Mouse (Mus musculus) frontal cortex, adult 2 months (tissue): ENCODE data around the gene Ikbke. TPM values are rescaled to one million over a fixed set of nuclear protein-coding genes. Genes with fewer than 3 reads are reported as not detected.
"Not testable (repeated sequence)": the region's sequence is repeated elsewhere in the genome, so short reads cannot be mapped to it uniquely, and the experiment has no call there.

Source experiments
- DNase-seq, 2 experiments: peaks; one replicate each; pipeline ENCODE4 v3.0.0; 2022; ENCODE audit warnings: low spot score in 1 of 2; ENCODE audit errors: extremely low spot score in 1 of 2
- polyA plus RNA-seq: library from polyadenylated mRNA; depleted of rRNA; stranded (reverse); fragments of >200 nt; gene quantifications from 2 replicates; pipeline ENCODE4 v1.2.3, GENCODE M21; 2012; rRNA removed

Ikbke gene
- polyA plus RNA-seq, result 2.2 and 2.8 TPM in 2 replicates

DNA sequence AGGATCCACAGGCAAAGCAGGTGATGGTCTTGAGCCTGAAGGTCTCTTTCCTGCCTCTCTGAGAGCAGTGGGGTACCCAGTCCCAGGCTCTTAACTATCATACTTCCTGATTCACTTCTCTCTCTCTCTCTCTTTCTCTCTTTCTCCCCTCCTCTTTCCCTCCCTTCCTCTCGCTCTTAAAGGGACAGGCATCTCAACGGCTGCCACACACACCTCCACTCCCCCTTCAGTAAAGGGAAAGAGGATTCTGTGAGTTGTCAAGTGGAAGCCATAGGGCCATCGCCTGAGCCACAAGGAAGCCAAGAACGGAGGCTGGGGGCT lies at the start of gene Ikbke:
TSS of gene Ikbke (minus strand) at position 151 of the 321 bp plus-strand sequence.
- DNase-seq, result no peak

DNA sequence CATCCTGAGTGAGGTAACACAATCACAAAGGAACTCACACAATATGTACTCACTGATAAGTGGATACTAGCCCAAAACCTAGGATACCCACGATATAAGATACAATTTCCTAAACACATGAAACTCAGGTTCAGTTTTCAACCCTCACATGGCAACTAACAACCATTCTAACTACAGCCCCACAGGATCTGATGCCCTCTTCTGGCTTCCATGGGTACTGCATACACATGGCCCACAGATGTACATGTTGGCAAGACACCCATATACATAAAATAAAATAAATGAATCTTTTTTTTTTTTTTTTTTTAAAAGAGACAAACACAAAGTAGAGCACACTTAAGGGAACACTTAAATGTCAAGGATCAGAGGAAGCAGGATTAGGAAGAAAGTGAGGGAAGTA lies 49.7 kb upstream of the Ikbke start:
- DNase-seq, result not testable (repeated sequence)

DNA sequence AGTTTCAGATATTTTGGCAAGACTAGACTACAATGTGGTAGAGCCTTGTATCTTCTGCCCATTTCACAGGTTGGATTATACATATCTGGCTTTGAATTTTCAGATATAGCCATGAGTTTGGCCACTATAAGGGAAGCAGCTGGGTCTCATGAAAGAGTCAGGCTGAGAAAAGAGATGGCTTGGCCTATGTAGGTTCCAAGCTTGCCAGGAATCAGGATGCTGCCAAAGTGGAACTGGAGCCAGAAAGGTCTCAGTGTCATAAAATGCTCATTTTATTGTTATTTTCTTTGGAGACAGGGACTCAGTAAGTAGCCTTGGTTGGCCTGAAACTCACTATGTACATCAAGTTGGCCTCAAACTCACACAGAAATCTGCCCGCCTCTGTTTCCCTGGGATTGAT lies 47.8 kb upstream of the Ikbke start:
- no peak for DNase-seq

DNA sequence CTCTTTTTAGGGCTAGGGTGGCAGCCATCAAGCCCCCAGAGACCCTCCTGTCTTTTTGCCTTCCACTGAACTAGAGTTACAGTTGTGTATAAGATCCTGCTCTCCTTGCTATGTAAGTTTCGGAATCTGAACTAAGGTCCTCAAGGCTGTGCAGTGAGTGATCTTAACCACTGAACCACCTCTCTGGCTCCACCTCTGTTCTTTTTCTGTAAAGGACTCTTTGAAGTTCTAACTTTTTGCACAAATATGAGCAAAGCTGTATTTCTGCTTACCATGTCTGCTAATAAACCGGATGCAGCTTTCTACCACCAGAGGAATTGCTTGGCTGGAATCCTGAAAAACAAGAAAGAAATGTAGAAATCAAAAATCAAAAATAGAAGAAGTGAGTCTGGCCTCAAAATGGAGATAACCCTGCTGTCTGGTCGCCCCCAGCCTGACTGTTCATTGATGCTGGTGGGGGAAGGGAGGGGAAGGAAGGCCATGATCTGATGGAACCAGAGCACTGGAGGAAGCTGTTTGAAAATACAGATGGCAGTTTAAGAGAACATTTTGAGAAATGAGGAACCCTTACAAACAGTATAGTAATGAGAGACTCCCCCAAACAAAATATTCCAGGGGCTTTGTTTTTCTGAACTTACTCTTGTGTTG lies 45.5 kb upstream of the Ikbke start:
- no peak for DNase-seq

DNA sequence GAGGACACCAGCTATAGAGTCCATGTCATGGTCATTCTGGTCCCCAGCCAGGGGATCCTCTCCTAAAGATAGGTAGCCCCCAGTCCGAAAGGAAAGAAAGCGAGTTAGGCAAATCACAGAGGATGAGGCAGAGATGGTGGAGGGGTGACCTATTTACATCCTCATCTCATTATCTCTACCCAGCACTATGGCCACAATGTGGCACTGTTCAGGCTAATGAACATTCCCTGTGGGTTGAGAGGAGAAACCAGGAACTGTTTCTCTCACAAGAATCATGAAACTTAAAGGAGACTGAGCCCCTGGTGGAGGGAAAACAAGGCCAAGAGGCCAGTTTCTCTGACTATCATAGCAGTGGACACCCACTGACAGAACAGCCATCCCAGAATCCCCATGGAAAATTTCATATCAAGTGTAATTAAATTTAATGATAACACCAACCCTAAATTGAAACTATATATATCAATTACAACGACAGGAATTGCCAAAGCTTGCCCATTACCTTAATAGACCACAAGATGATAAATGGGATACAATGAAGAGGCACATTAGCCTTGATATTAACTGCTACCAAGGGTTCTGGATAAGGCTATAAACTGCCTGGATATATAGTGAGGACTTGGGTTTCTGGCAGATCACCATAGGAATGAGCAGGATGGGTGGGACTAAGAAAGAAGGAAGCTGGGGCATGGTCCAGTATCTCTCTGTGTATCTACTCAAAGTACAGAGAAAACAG lies 40.4 kb upstream of the Ikbke start:
- DNase-seq, result no peak

DNA sequence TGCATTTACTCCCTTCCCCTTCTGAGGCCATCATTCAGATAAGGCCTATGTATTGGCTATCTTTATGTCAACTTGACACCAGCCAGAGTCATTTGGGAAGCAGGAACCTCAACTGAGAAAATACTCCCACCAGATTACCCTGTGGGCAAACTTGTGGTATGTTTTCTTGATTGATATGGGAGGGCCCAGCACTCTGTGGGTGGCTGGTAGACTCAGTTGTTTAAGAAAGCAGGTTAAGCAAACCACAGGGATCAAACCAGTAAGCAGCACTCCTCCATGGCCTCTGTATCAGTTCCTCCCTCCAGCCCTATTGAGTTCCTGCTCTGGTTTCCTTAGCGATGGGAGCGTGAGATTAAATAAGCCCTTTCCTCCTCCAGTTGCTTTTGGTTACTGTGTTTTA lies 39.0 kb upstream of the Ikbke start:
- no peak for DNase-seq

DNA sequence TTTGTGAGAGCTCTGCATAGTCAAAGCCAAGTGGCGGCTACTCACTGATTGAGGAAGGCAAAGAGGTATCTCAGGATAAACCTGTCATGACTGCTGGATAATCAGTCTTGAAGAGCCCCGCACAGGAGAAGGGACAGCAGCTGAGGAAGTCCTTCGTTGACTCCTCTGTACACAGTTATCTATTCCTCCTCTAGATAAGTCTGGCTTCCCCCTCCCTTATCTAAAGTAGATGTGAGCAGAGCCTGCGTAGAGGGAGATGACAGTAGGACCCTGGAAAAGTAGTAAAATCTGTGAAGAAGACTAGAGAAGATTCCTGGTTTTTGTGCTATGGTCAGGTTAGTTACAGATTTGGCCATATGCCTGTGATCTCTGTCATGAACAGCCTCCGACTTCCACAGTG lies 38.2 kb upstream of the Ikbke start:
- DNase-seq, result no peak

DNA sequence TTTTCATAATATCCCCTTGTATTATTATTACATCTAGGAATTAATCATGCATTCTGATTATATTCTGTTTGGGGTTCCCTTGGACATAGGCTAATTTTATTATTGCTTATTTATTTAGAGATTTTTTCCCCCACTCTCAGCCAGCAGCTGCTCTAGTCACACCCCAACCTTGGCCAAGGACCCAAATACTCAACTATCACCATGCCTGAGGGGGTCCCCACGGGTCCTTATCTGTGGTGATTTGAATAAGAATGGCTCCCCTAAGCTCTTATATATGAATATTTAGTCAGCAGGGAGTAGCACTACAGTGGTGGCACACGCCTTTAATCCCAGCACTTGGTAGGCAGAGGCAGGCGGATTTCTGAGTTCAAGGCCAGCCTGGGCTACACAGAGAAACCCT lies 31.9 kb upstream of the Ikbke start:
- no peak for DNase-seq

DNA sequence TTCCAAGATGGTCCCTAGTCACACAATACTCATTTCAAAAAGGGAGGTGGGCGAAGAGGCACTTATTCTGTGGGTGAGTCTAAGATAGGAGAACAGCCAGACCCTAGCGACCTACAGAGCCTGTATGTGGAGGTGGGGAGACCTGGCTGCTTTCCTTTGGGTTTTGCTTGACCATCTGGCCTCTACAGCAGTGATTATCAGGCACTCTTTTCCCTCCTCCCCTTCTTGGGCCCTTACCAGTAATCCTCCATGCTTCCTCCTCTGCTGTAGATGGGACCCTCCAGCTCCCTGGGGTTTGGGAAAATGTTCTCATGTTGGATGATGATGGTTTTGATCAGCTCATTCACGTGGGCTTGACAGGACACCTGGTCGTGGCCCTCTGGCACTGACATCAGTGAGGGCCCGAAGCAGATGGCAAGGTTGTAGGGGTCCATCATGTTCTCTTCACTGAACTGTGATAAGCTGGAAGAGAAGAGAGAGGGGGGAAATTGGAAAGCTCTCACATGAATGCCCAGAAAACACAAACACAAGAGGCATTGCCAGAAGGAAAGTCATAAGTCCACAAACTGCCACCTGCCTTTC lies 30.9 kb upstream of the Ikbke start:
- no peak for DNase-seq

DNA sequence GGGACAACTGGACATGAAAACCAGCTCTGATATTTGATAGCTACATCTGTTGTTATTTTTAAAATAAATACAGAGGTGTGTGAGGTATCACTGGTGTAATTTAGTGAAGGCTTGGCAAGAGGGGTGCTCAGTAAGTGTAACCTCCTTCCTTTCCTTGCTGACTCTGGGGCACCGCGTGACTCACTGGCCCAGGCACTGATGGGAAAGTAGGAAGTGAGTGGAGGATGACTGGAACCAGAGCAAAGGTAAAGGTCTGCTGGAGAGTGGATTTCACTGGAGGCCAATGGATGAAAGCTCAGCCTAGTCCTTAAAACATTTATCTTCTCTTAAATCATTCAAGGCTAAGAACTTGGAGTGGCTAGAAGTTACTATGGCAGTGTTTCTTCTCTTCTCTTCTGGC lies 21.3 kb upstream of the Ikbke start:
- no peak for DNase-seq

DNA sequence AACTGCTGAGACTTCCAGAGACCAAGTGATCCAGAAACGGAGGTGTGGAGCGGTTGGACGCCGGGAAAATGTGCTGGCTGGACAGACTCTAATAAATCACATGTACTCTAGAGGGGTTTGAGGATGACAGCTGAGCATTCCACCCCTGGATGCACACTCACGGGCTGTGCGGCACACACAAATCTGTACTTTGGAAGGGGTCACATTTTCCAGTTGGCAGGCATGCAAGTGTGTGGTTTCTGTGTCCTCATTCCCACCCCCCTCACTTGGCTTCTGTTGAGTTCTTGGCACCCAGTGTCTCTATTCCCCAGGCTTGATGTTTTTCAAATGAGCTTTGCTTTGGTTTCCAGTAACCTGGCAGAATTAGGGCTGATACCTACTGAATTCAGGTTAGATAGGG lies 20.4 kb upstream of the Ikbke start:
- no peak for DNase-seq

DNA sequence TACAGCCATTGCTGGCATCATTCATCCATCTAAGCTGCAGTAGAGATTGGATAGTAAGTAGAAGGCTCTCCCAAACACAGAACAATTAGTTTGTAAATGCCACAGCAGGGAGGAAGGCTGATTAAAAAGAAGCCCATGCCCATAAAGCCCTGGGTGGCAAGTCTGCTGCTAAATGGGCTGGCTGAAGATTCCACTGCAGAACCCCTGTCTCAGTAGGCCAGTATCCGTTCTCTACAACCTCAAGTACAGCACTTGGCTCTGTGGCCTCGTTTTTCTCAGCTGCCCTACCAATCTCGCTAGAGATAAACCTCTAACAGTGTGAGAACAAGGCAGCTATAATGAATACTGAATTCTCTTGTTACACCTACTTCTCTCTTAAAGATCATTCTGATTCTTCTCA lies 19.8 kb upstream of the Ikbke start:
- no peak for DNase-seq

DNA sequence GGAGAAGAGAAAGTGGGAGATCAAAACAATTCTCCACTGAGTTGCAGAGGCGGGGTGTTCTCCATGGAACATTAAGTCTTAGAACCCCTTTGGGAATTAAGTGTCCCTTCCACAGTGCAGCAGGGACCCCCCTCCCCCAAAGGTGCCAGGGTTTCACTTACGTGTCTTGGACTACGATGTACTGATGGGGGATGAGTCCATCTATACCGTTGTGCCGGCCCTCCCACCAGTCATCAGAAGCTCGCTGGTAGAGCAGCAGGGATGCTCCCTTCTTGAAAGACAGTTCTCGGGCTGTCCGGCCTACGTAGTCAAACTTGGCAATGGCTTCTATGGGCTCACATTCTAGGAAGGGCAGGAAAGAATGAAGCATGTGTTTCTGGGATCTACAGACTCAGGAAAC lies 18.8 kb upstream of the Ikbke start:
- DNase-seq, result no peak

DNA sequence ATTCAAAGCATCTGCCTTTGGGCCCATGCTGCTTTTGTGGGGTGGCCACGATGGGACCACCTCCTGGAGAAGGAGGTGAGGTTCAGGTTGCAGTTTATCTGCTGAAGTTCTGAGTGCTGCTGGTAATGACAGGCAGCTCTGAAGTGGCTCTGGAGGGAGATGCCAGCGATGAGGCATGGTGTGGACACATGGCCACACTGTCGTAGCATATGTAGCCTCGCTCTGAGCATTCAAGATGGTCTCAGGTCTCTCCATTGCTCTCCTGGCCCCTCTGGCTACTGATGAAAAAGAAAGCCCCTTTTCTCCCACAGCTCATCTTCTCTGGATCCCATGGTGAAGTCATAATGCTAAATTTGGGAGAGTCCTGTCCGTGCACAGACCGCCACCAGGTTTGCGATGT lies 17.3 kb upstream of the Ikbke start:
- no peak for DNase-seq

DNA sequence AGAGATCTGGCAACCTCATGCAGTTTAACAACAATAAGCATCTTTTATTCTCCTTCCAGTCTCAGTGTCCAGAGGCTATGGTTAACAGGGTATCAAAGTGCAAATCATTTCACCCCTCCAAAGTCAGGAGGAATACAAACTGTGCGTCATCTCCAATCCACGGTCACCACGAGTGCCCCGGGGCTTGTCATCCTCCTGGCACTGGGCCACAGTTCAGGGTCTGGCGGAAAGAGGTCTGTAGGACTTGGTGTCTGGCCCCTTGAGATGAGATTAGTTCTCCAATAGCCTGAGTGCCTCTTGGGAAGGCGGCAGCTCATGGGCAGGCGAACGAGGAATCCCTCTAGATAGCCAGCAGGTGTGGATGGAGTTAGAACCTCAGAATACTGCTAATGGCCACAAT lies 15.8 kb upstream of the Ikbke start:
- DNase-seq, result no peak

DNA sequence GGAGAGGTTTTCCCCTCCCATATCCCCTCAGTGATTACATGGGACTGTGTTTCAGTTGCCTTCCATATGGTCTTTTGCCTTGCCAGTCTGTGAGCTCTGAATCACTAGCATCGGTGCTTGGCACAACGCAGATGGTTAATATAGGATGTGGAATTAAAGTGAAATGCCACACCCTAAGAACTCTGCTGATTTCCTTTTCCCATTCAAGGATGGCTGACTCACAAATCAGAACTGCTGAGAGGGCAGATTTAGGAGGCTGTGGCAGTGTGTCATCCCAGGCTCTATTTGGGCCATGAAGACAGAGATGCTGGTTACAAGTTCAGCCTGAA lies 14.5 kb upstream of the Ikbke start:
- peak; percentile 37 to 72 for DNase-seq

DNA sequence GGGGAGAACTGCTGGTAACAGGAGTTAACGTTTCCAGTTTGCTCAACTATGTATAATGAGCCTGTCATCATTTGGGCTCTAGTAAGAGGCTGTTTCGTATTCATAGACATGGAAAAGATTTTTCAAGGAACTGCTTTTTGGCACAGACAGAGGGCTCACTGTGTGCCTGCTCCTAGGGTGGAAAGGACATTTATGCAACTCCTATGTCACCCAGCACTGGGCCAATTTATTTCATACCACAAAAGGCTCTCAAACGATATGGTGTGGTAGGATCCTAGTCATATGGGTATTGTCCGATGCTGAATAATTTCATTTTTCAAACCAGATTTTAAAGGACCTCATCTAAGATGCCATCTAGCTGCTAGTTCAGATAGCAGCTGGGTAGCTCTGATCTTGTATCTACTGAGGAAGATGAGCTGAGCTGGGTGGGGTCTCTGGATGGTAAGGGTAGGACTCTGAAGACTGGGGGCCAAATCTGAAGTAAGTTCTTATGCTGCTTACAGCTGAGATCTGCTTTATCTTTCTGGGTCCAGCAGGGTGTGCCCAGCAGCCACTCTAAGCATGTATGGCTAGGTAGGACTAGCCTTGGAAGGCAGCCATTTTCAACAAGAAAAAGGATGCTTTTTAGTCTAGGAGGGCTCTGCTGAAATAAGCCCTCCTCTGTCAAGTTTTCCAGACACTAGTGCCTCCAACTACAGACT lies 14.0 kb upstream of the Ikbke start:
- no peak for DNase-seq

DNA sequence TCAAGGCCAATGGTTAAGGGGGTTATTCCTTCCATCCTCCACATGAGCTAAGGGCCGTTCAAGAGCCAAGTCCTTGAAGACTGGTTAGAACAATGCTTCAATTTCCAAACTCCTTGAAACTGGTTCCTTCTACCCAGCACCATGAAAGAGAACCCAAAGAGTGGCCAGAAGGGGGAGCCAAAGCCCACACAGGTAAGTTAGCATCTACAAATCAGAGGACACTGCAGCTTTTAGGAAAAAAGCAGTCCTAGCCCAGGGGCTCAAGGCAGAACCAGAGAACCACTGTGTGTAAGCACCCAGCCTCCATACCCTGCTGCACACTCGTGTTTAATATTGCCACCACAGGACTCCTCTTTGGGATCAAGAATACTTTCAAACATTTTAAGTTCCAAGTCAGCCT lies 11.2 kb upstream of the Ikbke start:
- DNase-seq, result peak in 1 of 2 experiments; percentile 86

DNA sequence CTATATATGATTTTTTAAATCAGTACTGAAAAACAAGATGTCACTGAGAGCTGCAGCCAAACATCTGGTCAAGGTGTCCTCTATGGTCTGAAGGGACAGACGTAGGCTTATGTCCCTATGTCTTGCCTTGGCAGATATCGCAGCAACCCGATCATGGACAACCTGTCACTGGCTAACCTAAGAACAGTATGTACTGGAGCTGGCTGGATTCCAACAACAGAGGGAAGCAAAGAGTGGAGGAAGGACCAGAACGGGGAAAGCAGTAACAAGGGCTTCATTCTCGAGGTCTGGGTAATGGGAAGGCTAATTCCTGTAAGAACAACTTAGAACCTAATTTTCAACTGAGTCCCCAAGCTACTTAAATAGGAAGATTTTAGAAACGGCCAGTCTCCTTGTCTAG lies 9.5 kb upstream of the Ikbke start:
- DNase-seq, result no peak

DNA sequence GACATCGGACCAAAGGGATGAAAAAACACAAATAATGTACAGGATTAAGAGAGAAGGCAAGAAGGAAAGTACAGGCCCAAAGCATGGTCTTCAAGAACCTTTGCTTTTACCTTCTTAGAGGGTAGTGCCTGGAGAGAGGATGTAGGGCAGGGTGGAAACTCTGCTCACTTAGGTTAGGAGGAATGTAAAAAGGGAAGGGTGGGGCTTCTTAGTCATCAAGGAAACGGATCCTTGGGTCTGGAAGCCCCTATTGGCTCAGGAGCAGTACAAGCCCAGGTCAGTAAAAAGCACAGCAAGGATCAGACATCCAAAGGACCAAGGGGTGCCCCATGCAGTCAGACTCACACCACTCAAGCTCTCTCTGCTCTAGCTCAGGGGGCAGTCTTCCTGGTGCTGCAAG lies 7.9 kb upstream of the Ikbke start:
- no peak for DNase-seq

DNA sequence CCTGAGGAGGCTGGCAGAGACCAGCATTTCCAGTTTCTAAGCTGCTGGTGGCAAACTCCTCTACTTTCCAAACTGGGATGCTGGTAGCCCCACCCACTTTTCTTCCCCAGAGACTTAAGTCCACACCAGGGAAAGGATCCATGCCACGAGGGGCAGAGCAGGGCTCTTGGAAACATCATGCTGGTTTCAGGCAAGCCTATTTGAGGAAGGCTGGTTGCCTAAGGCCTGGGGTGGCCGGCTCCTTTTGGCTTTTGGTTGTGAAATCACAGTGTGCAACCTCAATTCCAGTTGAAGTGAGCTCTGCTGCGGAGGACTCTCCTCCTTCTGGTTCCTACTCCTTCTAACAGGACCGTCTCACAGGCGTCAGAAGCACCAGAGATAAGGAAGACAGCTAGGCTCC lies 7.4 kb upstream of the Ikbke start:
- DNase-seq, result no peak

DNA sequence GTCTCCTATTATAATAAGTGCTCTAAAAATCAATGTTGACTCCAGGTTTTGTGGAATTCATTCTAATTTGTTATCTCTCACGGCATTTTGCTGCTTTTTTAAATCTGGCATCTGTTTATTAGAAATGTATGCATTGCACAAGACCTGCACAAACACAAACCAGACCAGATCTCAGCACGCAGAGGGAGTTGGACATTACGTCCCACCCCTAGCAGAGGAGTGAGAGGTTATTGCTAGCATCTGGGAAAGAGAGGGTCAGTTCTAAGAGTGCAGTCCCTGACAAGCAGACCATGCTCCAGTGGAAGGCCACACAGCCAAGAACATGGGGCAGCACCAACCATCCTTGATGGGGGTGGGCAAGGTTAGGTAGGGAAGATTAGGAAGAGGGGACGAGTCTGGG lies 5.2 kb upstream of the Ikbke start:
- DNase-seq, result no peak
